Mouse (Mus musculus): Measurements from ENCODE around the gene Map7.

- TF ChIP-seq CTCF (IDR thresholded peaks at IDR 0.05; ENCODE audit: low read depth, low read length) (no peak), POLR2A (IDR thresholded peaks at IDR 0.05; ENCODE audit: extremely low read depth, insufficient read depth, low read length) (no peak)
These were observed 164.5 kb downstream of the Map7 start for GRCm38 (mm10) chr10:20312736-20313301.

All from liver, adult 2 months (tissue).